Mouse (Mus musculus) left cerebral cortex, adult 2 months (tissue): ENCODE results near the gene Ppy. TPM values are rescaled to one million over a fixed set of nuclear protein-coding genes. Genes with fewer than 3 reads are reported as not detected.

Experiments
- DNase-seq, 2 experiments: peaks; one replicate each; pipeline ENCODE4 v3.0.0; 2021 to 2022; ENCODE audit warnings: low spot score in 2 of 2, mixed read lengths in 1 of 2; ENCODE audit errors: extremely low spot score in 1 of 2
- H3K27ac ChIP-seq: fragments of 200-600 bp; 2 replicates; pipeline ENCODE4 v1.8.1; 2022
- H3K4me3 ChIP-seq: fragments of 200-600 bp; 2 replicates; pipeline ENCODE4 v1.8.1; 2022
- CTCF ChIP-seq: fragments of 200-600 bp; IDR thresholded peaks from 2 replicates; pipeline ENCODE4 v1.8.1; 2022; ENCODE audit warnings: antibody characterized with exemption, mild to moderate bottlenecking, moderate library complexity
- intact Hi-C: fragments of 180-260 bp; cut with DNase I; formaldehyde crosslinking; loops from one replicate; pipeline ENCODE4 v1.15.1; 2025
- total RNA-seq, 2 experiments: library from RNA; stranded (reverse); gene quantifications; 2 replicates each; pipeline ENCODE4 v1.2.3; 2021

Gene Ppy
- total RNA-seq, 2 experiments from 2014 or later = not detected

- Histone ChIP-seq H3K4me3 (no peak overlapping the region), H3K27ac (no peak overlapping the region)
- peak; percentile 98 for TF ChIP-seq CTCF
- intact Hi-C loops = loop anchor here (1.0 kb wide), 2 partner anchors 27 to 77 kb away; partner anchors contain the start of gene Mpp2
- DNase-seq = peak; percentile 76 to 80
Measured at GRCm38 (mm10) chr11:102061236-102061940, 39.7 kb downstream of the Ppy start.

DNA sequence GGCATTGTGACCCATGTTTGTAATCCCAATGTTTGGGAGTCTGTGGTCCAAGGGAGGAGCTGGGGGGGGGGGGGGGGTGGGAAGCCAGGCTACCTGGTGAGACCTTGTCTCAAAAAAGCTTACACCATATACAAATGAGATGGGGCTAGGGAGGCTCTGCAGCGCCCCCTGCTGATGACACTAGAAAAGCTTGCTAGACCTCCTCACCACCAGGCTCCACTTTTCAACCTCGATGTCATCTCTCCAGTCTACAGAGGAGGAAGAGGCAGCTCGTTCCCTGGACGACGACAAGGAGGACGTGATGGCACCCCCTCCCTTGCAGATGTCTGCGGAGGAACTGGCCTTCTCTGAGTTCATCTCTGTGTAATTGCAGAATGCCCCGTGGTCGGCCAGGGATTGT lies 47.3 kb downstream of the Ppy start:
- intact Hi-C loops = no loop called here

GRCm38 (mm10) chr11:102053183-102053582 lies 47.9 kb downstream of the Ppy start:
- Histone ChIP-seq H3K27ac (no peak overlapping the region), H3K4me3 (no peak overlapping the region)
- no peak for DNase-seq
- intact Hi-C loops = no loop called here
- no peak for TF ChIP-seq CTCF

More for the DNA sequence above, 47.3 kb downstream of the Ppy start:
- peak; percentile 78 for TF ChIP-seq CTCF
- no peak overlapping the region for H3K4me3 ChIP-seq
- peak; percentile 39 to 59 for DNase-seq
- H3K27ac ChIP-seq = no peak overlapping the region

- intact Hi-C loops = no loop called here
- TF ChIP-seq CTCF = no peak
- Histone ChIP-seq H3K4me3 (no peak overlapping the region), H3K27ac (no peak overlapping the region)
- no peak for DNase-seq
Measured at GRCm38 (mm10) chr11:102052697-102053096, 48.4 kb downstream of the Ppy start.

DNA sequence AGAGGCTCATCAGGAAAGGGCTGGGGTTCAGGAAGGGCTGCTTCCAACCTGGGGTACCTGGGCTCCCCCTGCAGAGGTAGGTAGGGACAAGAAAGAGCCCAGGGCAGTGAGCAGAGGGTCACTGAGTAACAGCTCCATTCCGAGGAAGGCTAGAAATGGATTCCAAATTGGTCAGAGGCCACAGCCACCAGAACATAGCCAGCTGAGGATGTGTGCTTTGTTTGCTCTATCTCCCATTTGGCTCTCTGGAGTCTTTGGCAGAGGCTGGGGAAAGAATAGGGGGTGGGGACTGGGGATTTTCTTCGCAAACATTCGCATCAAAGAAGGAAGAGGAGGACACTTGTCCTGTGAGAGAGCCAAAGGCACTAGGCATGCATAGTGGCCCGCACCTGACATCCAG lies 49.2 kb downstream of the Ppy start:
- no peak for TF ChIP-seq CTCF
- Histone ChIP-seq H3K4me3 (no peak overlapping the region), H3K27ac (peak overlapping the region; percentile 28; the same call in 1 of the 2 replicates)
- intact Hi-C loops = no loop called here
- no peak for DNase-seq

- DNase-seq = no peak
- intact Hi-C loops = no loop called here
- TF ChIP-seq CTCF = no peak
- no peak overlapping the region for H3K4me3 ChIP-seq
- H3K27ac ChIP-seq = no peak overlapping the region
Measured at GRCm38 (mm10) chr11:102051541-102051940, 49.6 kb downstream of the Ppy start.

Other genes starting within 250 kb of the Ppy start
- under 1 TPM; 0.50 to 0.91 TPM for gene Meox1, start 206.9 kb downstream of the Ppy start, total RNA-seq
- gene Sost, start 134.3 kb downstream of the Ppy start, total RNA-seq = not detected
- gene Cfap97d1, start 117.0 kb downstream of the Ppy start, total RNA-seq = not detected
- 100 to 1,000 TPM; 206 to 220 TPM for gene Dusp3, start 114.3 kb downstream of the Ppy start, total RNA-seq
- 10 to 100 TPM; 94.6 to 98.8 TPM for gene Mpp3, start 72.9 kb downstream of the Ppy start, total RNA-seq
- not detected for gene Cd300lg, start 59.8 kb downstream of the Ppy start, total RNA-seq
- 100 to 1,000 TPM; 146 to 157 TPM for gene Mpp2, start 12.8 kb downstream of the Ppy start, total RNA-seq
- not detected for gene Pyy, start 6.5 kb upstream of the Ppy start, total RNA-seq
- under 1 TPM in 1 of 2 experiments, not detected in 1; 0.11 TPM for gene Nags, start 44.2 kb upstream of the Ppy start, total RNA-seq
- 10 to 100 TPM; 20.8 to 23.0 TPM for gene Tmem101, start 55.1 kb upstream of the Ppy start, total RNA-seq
- 10 to 100 TPM; 55.2 to 58.9 TPM for gene Lsm12, start 84.0 kb upstream of the Ppy start, total RNA-seq
- 10 to 100 TPM; 62.9 to 69.8 TPM for gene G6pc3, start 88.3 kb upstream of the Ppy start, total RNA-seq
- 100 to 1,000 TPM; 286 to 315 TPM for gene Hdac5, start 128.8 kb upstream of the Ppy start, total RNA-seq
- gene BC030867, start 147.6 kb upstream of the Ppy start, total RNA-seq = 1 to 10 TPM; 1.0 to 2.0 TPM
- 1 to 10 TPM; 1.2 to 1.4 TPM for gene Asb16, start 167.4 kb upstream of the Ppy start, total RNA-seq
- 10 to 100 TPM; 66.6 to 74.4 TPM for gene Tmub2, start 183.6 kb upstream of the Ppy start, total RNA-seq
- gene Atxn7l3, start 195.3 kb upstream of the Ppy start, total RNA-seq = 100 to 1,000 TPM; 236 to 242 TPM
- gene Ubtf, start 218.4 kb upstream of the Ppy start, total RNA-seq = 100 to 1,000 TPM; 131 to 141 TPM